Mouse (Mus musculus): Measurements from ENCODE around the gene Smyd3.

The Smyd3 gene

DNA sequence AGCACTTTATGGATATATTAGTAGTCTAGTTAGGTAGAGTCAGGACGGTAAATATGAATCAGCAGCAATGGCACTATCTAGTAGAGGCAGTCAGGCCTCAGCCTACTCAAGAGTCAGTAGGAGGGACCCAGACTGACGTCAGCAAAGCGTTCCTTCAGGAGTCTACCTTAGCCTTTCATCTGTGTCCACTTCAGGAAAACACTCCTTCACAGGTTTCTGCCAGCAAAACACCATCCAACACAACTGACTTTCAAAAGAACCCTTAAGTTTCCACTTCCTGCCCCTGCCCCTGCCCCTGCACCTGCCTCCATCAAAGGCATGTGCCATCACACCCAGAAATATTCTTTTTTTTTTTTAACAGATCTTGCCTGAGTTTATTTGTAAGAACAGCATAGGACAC lies 2.1 kb upstream of the Smyd3 start:
- no peak for DNase-seq (ENCODE audit: extremely low read depth, low read depth, low spot score)

DNA sequence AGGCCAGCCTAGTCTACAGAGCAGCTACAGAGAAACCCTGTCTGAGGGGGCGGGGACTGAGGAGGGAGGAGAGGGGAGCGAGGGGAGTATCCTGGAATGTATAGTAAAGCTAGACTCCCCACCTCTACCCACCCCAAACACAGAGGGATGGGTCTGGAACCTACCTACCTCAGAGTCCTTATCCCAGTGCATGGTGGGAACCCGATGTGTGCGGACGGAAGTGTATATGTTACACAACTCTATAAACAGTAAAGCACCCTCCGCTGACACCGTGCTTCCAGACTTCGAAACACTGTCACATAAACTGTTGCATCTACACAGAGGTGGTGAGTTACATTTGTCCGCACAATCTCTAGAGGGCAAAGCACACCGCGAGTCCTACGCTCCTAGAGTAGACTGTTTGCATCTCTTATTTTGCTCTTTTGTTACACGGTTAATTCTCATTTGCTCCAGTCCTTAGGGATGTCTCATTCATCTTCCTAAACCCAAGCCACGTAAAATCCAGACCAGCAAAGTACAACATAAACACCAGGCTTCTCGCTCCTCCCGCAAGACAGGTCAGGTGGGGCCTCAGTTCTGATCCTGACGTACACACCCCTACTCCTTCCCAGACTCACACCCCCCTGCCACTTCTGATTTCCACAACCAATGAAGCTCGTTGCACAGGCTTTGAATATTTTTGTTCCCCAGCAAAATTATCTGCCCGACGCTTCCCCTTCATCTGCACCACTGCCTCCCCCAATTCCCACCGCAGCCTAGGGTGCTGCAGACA lies 714 bp downstream of the Smyd3 start:
- DNase-seq (ENCODE audit: extremely low read depth, low read depth, low spot score): no peak

DNA sequence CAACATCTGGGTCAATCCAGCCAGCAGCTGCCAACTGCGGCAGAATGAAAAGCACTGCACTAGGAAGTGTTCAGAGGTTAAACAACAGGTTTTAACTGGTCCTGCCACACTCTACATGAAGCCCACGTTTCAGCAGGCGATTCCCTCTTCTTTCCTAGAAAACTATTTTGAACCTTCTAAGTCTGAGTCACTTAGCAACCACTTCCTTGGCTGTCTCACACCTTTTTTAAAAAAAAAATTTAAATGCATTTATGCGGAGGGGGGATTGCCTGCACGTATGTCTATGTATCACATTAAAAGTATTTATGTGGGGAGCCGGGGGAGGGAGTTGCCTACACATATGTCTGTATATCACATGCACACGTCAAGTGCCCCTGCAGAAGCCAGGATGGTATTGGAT lies 5.9 kb downstream of the Smyd3 start:
- no peak for DNase-seq (ENCODE audit: extremely low read depth, low read depth, low spot score)

DNA sequence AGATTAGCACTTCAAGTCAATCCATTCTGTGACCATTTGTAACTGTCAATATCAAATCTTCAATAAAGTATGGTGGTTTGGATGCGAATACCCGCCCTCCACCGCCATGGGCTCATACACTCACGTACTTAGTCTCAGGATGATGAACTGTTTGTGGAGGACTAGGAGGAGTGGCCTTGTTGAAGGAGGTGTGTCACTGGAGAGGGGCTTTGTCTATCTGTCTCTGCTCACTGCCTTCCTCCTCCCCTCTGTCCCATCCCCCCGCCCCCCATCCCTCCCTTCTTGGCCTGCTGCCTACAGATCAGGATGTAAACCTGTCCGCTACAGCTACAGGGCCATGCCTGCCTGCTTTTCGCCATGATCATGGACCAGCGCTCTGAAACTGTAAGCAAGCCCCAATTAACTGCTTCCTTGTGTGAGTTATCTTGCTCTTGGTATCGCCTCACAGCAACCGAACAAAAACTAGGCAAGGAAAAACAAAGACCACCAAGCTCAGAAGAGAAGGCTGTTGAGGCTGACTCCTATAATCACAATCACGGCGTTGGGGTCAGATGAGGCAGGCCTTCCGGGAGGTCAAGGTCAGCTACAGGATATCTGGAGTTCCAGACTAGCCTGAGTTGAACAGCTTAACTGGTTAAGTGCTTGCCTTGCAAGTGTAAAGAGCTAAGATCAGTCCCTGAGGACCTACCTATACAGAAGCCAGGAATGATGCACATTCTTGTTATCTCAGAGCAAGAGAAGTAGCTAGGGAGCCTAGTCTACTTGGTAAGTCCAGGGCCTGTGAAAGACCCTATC lies 7.1 kb downstream of the Smyd3 start:
- DNase-seq (ENCODE audit: extremely low read depth, low read depth, low spot score): no peak

DNA sequence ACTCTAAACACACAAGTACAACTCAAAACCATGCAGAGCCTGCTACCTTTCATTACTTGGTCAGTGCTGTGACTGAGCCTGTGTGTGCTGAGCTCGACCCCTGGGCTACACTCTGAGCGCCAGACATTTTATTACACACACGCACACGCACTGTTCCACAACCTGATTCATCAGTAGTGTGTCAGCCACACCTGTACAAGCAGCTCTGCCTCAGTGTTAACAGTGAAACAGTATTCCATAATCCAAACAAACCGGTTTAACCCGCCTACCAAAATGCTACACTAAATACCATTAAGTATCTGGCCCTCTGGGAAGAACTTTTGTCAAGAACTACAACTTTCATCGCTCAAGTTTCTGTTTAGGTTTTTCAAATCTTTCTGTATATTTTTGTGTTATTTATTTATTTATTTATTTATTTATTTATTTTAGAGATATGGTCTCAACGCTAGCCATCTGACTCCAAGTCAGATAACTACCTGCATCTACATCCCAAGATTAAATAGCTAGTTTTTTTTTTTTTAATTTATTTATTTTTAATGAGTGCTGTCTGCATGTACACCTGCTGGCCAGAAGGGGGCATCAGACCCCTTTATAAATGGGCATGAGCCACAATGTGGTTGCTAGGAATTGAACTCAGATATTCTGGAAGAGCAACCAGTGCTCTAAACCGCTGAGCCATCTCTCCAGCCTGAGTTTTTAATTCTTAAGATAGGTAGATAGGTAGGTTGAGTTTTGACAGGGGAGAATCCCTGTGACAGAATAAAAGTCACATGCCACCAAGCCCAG lies 11.1 kb downstream of the Smyd3 start:
- DNase-seq (ENCODE audit: extremely low read depth, low read depth, low spot score): peak; percentile 39

DNA sequence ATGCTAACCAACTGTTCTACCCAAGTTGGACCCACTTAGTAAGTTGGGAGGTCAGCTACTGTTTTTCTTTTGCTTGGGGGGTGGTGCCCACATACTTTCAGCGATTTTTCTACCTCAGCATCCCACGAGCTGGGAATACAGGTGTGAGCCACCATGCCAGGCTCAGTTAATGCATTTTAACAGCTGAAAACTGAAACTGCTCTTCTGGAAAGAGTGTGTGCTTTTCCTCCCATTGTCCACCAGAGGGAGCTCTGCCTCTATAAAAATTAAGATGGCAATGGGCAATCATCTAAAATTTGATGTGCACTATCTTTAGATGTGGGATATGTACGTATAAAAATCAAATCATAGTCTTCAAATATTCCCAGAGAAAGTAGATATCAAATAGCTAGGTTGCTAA lies 15.3 kb downstream of the Smyd3 start:
- no peak for DNase-seq (ENCODE audit: extremely low read depth, low read depth, low spot score)

DNA sequence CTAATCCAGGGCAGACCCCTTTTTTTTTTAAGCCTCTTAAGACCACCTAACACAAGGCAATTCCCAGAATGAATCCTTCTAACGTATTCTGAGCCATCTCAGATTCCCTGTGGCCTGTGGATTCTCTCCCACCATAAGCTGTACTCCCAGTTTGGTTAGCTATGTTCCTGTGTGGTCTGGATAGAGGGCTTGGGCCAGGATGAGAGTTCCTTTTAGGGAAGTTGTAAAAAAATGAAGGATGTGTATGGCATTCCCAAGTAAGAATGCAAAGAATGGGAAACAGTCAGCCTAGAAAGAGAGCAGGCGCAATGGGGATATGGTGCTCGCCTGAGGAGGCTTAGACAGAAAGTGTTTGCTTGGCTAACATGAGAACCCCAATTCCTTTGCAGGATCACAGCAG lies 18.6 kb downstream of the Smyd3 start:
- DNase-seq (ENCODE audit: extremely low read depth, low read depth, low spot score): no peak

DNA sequence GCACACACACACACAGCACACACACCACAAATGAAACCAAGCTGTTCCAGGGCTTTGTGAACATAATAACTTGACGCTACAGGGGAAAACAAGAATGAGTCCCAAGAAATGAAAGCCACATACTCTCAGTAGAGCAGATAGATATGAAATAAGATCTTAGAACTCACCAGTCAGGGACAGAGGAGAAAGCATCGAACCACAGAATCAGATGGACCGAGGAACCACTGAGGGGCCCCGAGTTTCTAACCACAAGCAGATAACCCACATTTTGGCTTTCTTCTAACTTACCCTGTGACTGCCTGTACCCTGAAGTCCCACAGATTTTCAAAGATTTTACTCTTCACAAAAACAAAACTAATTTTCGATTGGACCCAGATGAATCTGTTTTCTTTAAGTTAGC lies 24.9 kb downstream of the Smyd3 start:
- DNase-seq (ENCODE audit: extremely low read depth, low read depth, low spot score): no peak

DNA sequence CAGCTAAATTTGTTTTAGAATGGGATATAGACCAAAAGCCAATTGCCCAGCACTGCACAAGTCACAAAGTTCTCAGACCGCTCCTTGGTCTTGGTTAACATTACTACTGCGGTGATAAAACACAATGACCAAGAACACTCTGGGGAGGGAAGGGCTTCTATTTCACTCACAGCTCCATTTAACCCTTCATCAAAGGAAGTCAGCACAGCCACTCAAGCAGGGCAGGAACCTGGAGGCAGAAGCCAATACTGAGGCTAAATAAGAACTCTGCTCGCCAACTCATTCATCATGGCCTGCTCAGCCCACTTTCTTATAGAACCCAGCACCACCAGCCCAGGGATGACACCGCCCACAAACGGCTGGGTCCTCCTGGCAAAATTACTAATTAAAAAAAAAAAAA lies 29.3 kb downstream of the Smyd3 start:
- no peak for DNase-seq (ENCODE audit: extremely low read depth, low read depth, low spot score)

DNA sequence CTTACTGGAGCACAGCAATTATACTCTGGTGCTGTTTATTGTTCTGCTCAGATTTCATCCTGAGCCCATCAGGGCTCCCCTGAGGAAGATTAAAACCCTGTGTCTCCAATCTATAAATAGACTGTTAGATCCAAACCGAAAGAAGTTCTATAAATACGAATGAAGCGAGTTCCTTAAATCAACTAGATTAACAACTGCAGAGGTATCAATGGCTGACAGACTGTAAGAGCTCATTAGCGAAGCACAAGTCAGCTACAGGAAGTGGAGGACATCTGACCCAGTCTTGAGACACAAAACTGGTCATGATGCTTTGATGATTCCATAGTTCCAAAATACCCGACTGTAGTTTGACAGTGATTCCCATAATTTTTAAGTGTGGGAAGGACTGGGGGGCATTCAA lies 29.9 kb downstream of the Smyd3 start:
- no peak for DNase-seq (ENCODE audit: extremely low read depth, low read depth, low spot score)

DNA sequence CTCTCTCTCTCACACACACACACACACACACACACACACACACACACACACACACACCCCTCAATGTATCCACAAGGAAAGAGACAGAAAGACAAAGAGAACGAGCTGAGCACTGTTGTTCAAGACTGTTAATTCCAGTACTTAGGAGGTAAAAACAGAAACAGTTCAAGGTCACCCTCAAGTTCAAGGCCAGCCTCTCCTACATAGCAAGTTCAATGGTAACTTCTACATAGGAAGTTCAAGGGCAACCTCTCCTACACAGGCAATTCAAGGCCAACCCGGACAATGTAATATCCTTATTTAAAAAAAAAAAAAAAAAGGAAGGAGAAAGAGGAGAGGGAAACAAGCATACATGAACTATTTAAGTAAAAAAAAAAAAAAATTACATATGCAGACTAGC lies 30.6 kb downstream of the Smyd3 start:
- DNase-seq (ENCODE audit: extremely low read depth, low read depth, low spot score): no peak

DNA sequence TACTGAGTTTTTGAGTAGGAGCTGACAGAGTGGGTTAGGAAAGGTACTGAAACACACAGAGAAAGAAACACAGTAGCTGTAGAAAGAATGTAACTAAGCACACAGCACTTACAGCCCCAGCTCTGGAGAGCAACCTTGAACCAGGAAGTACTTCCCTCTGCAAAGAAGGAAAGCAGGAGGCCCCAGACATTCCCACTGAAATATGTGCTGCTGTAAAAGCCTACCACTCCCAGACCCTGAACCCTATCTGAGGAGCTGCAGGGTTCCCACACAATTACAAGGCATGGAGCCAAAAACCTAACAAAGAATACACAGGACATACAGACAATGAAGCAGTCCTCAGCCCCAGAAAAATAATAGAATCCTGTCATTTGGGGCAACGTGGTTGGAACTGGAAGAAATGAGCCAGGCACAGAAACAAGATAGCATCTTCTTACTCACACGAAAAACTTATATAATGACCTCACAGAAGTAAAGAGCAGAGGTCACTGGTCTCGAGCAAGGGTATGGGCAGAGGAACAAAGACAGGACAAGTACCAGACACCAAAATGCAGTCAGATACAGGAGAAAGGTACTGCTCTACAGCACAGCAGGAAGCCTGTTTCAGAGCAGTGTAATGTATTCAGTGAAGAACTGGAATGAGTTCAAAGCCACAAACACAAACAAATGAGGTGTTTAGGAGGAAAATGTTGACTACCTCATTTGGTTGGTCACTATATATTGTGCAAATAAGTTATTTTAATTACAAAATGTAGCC lies 31.9 kb downstream of the Smyd3 start:
- DNase-seq (ENCODE audit: extremely low read depth, low read depth, low spot score): no peak

DNA sequence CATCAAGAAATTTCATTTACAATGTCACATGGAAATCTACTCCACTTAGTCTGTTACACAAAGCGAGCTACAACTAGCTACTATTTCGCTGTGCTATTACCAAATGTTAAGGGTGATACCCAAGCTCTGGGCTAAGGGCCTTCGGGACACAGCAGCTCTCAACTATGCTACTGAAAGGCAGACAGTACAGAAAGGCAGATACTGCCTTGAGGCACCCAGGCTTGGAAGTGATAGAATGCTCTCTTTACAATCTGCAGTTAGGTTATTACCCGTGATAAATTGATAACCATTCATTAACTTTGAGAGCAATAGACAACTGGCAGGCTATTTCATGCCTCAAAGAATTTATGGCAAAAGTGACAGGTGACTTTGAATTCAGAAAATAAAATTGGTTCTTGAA lies 37.0 kb downstream of the Smyd3 start:
- DNase-seq (ENCODE audit: extremely low read depth, low read depth, low spot score): no peak

DNA sequence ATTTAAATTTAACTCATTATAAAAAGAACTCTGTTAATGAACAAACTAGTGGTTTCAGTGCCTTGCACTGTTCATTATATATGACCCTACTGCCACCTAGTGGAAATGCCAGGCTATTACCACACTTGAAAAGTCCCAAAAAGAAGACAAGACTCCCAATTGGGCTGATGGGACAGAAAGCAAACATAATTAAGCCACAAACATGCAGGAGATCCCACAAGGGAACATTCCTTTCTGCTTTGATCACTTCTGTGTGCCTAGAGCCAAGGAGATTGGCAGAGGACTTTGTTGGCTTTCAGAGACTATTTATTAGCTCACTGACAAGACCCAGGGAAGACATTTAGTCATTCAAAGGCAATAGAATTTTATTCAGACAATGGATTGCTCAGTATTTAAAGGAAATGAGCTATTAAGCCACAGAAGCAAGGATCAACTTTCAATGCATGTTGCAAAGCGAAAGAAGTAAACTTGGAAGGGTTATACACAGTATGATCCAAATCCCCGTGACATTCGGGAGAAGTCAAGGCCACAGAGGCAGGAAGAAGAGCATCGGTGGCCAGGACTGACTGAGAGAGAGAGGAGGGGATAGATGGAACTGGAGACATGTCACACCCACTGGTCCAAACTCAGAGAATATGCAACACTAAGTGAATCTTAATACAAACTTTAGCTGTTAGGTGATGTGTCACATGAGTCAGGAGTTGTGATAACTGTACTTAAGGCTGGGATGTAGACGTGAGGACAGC lies 40.5 kb downstream of the Smyd3 start:
- DNase-seq (ENCODE audit: extremely low read depth, low read depth, low spot score): no peak

DNA sequence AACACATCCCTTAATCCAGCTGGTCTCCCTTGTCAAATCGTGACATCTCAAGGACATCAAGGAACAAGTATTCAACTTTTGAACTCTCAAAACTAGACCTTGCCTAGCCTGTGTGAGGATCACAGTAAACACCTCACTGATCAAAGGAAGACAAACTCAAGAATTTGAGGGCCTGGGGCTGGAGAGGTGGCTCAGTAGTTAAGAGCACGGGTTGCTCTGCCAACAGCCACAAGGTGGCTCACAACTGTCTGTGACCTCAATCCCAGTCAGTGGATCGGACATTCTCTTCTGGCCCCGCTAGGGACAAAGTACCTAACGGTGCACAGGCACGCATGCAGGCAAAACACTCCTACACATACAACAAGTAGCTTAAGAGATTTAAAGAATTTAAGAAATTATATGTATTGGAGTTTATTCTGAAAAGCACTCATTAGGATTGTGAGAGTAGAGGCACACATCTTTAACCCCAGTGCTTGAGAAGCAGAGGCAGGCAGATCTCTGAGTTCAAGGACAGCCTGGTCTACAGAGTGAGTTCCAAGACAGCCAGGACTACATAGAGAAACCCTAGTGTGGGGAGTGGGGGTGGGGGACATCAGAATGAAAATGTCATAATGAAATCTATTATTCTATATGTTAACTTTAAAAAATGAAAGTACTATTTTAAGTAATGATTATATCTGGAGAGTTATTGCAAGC lies 41.2 kb downstream of the Smyd3 start:
- no peak for DNase-seq (ENCODE audit: extremely low read depth, low read depth, low spot score)

DNA sequence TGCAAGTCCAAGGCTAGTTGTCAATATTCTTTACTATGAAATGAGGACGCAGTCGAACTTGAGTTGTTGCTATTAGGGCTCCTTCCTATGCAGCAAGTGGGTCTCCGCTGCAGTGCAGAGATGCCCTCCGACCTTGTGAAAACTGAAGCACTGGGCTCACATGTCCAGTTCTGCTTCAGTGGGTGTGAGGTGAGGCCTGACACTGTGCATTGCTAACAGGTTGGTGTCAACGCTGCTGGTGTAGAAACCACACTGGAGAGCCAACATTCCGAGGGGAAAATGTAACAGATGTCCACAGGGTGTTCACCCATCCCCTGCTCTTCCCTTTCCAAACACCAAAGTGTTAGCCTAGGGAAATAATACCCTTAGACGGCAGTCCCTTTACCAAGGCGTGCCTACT lies 43.1 kb downstream of the Smyd3 start:
- no peak for DNase-seq (ENCODE audit: extremely low read depth, low read depth, low spot score)

DNA sequence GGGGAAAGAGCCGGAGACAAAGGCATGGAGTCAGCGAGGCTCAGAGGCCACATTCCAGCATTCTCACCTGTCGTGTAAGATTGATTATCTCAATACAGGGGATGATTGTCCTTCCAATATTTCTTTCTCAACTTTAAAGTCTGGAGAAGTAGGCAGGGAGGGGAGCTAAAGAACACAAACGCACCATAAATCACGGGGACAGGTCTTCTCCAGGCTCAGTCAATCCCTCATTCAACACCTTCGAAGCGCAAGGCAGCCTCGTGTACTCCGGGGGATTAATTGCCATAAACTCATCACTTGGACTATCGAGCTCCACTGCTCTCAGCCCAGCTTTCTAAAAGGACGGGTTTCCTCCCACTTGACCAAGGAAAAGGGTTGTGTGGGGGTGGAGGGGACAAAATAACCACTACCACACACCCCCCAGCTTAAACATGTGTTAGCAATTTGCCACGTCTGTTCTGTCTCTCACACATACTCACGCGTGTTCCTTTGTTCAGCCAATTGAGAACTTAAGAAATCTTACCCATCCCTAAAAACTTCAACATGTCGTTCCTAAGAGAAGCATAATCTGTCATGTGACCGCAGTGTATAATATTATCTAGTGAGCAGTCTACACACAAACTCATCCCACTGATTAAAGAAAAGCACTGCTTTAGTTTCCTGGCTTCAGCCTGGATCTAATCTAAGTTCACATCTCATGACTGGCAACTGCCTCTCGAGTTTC lies 43.8 kb downstream of the Smyd3 start:
- DNase-seq (ENCODE audit: extremely low read depth, low read depth, low spot score): no peak

DNA sequence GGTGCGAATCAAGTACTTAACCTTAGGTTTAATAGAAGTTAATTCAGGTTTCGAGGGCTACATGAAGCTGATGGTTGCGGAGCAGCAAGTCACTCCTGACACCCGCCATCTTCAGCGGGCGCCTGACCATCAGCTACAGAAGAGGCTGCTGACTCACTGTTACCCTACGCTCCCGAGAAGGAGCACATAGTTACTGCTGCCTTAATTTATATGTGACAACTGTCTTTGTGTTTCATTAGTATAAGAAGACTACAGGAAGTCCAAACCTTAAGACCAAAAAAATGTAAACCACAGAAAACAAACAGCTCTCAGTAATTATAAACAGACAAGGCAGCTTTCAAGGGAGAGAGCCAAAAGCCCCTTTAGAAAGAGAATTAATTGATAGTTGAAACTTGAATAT lies 49.9 kb downstream of the Smyd3 start:
- no peak for DNase-seq (ENCODE audit: extremely low read depth, low read depth, low spot score)

DNA sequence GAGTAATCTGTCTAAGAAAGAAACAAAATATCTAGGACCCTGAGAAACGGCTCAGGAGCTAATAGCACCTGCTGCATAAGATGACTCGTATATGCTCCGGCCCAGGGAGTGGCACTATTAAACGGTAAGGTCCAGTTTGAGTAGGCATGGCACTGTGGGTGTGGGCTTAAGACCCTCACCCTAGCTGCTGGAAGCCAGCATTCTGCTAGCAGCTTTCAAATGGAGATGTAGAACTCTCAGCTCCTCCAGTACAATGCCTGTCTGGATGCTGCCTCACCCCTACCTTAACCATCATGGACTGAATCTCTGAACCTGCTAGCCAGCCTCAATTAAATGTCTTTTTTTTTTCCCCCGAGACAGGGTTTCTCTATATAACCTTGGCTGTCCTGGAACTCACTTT lies 55.5 kb downstream of the Smyd3 start:
- no peak for DNase-seq (ENCODE audit: extremely low read depth, low read depth, low spot score)

Measured in fat pad, adult 2 months (tissue).